Mouse (Mus musculus) intestine, embryonic 14.5 days (tissue): ENCODE measurements around the gene Oprm1. TPM values are rescaled to one million over a fixed set of nuclear protein-coding genes. Genes with fewer than 3 reads are reported as not detected.

Source experiments
- ATAC-seq: fragments of 200-750 bp; cut with Nextera tagmentation; replicated peaks from 2 replicates; pipeline ENCODE4 v1.8.0; 2017; ENCODE audit warnings: low read depth, moderate number of reproducible peaks, moderate TSS enrichment, moderate library complexity; ENCODE audit not compliant: low FRiP score, low TSS enrichment
- DNase-seq: peaks from one replicate; pipeline ENCODE4 v3.0.0-alpha.2; 2018; ENCODE audit warnings: low spot score
- H3K27ac ChIP-seq: fragments of 300-500 bp; sonication (generic); 2 replicates; pipeline ENCODE4 v1.5.1; 2014; ENCODE audit warnings: low read depth, mild to moderate bottlenecking, control low read depth
- H3K27me3 ChIP-seq: fragments of 300-500 bp; sonication (generic); replicated peaks from 2 replicates; pipeline ENCODE4 v1.6.1; 2014; ENCODE audit warnings: low read length, control low read depth; ENCODE audit not compliant: control insufficient read depth, insufficient read depth
- H3K36me3 ChIP-seq: fragments of 300-500 bp; sonication (generic); 2 replicates; pipeline ENCODE4 v1.6.1; 2014; ENCODE audit warnings: low read length, control low read depth; ENCODE audit not compliant: control insufficient read depth, insufficient read depth
- H3K4me1 ChIP-seq: fragments of 300-500 bp; sonication (generic); replicated peaks from 2 replicates; pipeline ENCODE4 v1.6.1; 2014; ENCODE audit warnings: low read length, control low read depth, mixed read lengths; ENCODE audit not compliant: control insufficient read depth, insufficient read depth
- H3K4me2 ChIP-seq: fragments of 300-500 bp; sonication (generic); 2 replicates; pipeline ENCODE4 v1.6.1; 2014; ENCODE audit warnings: low read length
- H3K4me3 ChIP-seq: fragments of 300-500 bp; sonication (generic); 2 replicates; pipeline ENCODE4 v1.5.1; 2014; ENCODE audit warnings: low read depth, low read length, control low read depth, mixed read lengths
- H3K9ac ChIP-seq: fragments of 300-500 bp; sonication (generic); 2 replicates; pipeline ENCODE4 v1.6.1; 2014; ENCODE audit warnings: mild to moderate bottlenecking, low read length
- H3K9me3 ChIP-seq: fragments of 300-500 bp; sonication (generic); 2 replicates; pipeline ENCODE4 v1.6.1; 2016; ENCODE audit warnings: low read length, control low read depth; ENCODE audit not compliant: control insufficient read depth
- WGBS: fragments of 180-500 bp; shearing (Covaris S2); extraction: QIAGEN DNeasy Blood & Tissue Kit; methylation state at CpG from one replicate; pipeline ENCODE4 v1.1.7; 2014; 5-methylcytosine and 5-hydroxymethylcytosine counted together
- polyA plus RNA-seq: library from polyadenylated mRNA; unstranded; fragments of >200 nt; fragmentation: Nextera tagmentation; extraction: Ambion mirVana; gene quantifications from 2 replicates; pipeline ENCODE4 v1.2.1, GENCODE M21; 2014

The Oprm1 gene
- polyA plus RNA-seq, 1 experiment from 2014 or later = 0.51 TPM

DNA sequence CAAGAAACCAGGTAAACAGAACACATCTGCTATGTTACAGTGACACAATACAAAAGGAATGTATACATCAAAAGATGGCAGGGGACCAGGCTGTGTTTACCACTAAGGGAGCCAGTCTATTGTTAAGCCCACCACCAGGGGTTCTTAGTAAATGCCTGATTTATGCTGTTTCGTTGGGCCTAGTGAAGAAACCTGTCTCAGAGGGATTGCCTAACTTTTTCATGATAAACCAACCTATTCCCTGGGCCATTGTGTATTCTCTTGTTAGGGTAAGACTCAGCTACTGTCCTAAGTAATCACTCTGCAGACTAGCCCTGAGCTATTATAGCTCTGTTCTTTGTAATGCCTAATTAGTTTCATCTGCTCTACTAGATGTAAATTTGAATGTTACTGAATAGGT is 62.3 kb downstream of the Oprm1 start:
- Histone ChIP-seq H3K4me2 (no peak overlapping the region), H3K9ac (no peak overlapping the region), H3K4me3 (no peak overlapping the region), H3K27ac (no peak overlapping the region), H3K4me1 (no peaks in the 10 kb centered on the region), H3K36me3 (no peaks in the 10 kb centered on the region), H3K9me3 (no peaks in the 10 kb centered on the region), H3K27me3 (no peaks in the 10 kb centered on the region)
- ATAC-seq (no peak), DNase-seq (no peak)
- 54% methylated on average over 1 of the region's 1 CpGs for WGBS

DNA sequence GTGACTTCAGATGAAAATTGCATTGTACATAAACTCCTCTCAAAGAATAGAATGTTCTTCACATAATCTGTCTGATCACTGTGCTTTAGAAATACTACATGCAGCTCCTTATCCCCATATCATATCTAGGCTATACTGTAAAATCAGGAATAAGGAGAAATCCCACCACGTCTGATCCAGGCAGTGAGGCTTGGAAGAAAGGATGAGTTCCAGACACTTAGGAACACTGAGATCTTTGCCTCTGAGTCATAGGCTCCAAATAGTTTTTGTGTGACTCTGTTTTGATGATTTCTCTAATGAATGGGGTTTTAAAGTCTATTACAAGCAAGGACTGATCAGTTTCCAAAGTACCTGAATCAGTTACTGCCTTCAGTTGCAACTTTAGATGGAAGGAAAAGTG is 83.9 kb downstream of the Oprm1 start:
- DNase-seq (no peak), ATAC-seq (no peak)
- Histone ChIP-seq H3K36me3 (no peaks in the 10 kb centered on the region), H3K9ac (no peak overlapping the region), H3K4me2 (no peak overlapping the region), H3K4me3 (no peak overlapping the region), H3K27me3 (no peaks in the 10 kb centered on the region), H3K27ac (no peak overlapping the region), H3K4me1 (no peaks in the 10 kb centered on the region), H3K9me3 (no peaks in the 10 kb centered on the region)
- 57% methylated on average over 1 of the region's 1 CpGs for WGBS

GRCm38 (mm10) chr10:6846283-6846682 is 88.0 kb downstream of the Oprm1 start:
- Histone ChIP-seq H3K9me3 (no peaks in the 10 kb centered on the region), H3K36me3 (no peaks in the 10 kb centered on the region), H3K27ac (no peak overlapping the region), H3K4me3 (no peak overlapping the region), H3K9ac (no peak overlapping the region), H3K4me1 (no peaks in the 10 kb centered on the region), H3K4me2 (no peak overlapping the region), H3K27me3 (no peaks in the 10 kb centered on the region)
- ATAC-seq = no peak
- WGBS = 85% methylated on average over 1 of the region's 1 CpGs
- DNase-seq = no peak

- Histone ChIP-seq H3K4me1 (no peaks in the 10 kb centered on the region), H3K9ac (no peak overlapping the region), H3K4me2 (no peak overlapping the region), H3K36me3 (no peaks in the 10 kb centered on the region), H3K9me3 (no peaks in the 10 kb centered on the region), H3K27ac (no peak overlapping the region), H3K27me3 (no peaks in the 10 kb centered on the region), H3K4me3 (no peak overlapping the region)
- DNase-seq (no peak), ATAC-seq (0 out of 2 replicates have a peak, but pooled peaks have one; percentile 32)
- WGBS = 48% methylated on average over 7 of the region's 7 CpGs
These were observed 90.0 kb downstream of the Oprm1 start for GRCm38 (mm10) chr10:6848162-6848754.

- H3K9me3 ChIP-seq = no peaks in the 10 kb centered on the region
- H3K27ac ChIP-seq = no peak overlapping the region
- no peaks in the 10 kb centered on the region for H3K27me3 ChIP-seq
- no peaks in the 10 kb centered on the region for H3K36me3 ChIP-seq
- no peak overlapping the region for H3K9ac ChIP-seq
- DNase-seq (no peak), ATAC-seq (no peak)
- no peak overlapping the region for H3K4me3 ChIP-seq
- no peak overlapping the region for H3K4me2 ChIP-seq
- no peaks in the 10 kb centered on the region for H3K4me1 ChIP-seq
- WGBS = 64% methylated on average over 2 of the region's 2 CpGs
These were observed 90.5 kb downstream of the Oprm1 start for GRCm38 (mm10) chr10:6848834-6849233.

DNA sequence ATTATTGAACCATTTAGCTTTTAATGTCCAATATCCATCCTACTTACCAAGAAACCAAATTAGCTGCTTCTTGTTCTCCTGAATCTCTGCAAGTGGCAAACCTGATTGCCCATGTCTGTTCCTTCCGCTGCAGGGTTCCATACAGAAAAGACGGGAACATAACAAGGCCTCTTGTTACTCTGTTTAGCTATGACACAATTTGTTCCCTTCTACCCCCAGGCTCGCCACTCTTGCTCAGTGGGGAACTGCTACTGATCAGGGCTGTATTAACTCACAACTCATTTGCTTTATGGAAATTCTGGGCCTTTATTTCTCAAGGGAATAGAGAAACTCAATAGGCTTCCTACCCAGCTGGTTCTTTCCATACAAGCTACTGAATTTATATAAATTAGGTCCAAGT is 97.5 kb downstream of the Oprm1 start:
- H3K9ac ChIP-seq = no peak overlapping the region

DNA sequence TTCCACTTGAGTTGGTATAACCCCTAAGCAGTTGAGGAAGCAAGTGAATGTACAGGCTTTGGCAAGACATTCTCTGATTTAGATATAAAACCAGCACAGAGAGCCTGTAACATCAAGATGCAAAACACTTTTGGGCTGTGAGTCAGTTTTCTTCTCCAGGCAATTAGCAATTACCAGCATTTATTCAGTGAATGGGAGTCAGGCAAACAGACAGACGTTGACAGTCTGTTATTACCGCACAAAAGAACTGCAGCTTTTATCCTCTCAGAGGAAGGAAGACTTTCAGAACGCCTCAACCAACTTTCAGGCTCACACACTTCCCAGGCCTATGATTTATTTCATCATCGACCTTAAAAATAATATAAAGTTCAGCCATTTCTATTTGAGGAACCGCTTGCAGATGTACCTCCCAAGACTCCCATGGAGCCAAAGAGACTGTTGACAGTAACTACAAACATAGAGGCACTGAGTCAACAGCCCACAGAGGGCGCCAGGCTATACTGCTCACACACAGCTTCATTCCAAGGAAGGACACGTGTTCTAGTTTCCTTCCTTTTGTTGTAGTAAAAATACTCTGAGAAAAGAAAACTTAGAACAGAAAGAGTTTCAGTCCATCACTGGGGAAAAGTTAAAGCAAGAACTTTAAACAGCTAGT is 113.2 kb downstream of the Oprm1 start:
- Histone ChIP-seq H3K9ac (no peak overlapping the region), H3K4me1 (no peaks in the 10 kb centered on the region), H3K27ac (no peak overlapping the region), H3K4me2 (no peak overlapping the region), H3K27me3 (no peaks in the 10 kb centered on the region), H3K4me3 (no peak overlapping the region), H3K36me3 (no peaks in the 10 kb centered on the region), H3K9me3 (0 out of 2 replicates have a peak, but pooled peaks cover 5% of the 10 kb centered on the region)
- ATAC-seq = no peak
- DNase-seq = no peak
- WGBS = 78% methylated on average over 7 of the region's 7 CpGs

More for the DNA sequence above, 97.5 kb downstream of the Oprm1 start:
- H3K36me3 ChIP-seq = no peaks in the 10 kb centered on the region
- no peaks in the 10 kb centered on the region for H3K27me3 ChIP-seq
- no peaks in the 10 kb centered on the region for H3K9me3 ChIP-seq
- no peak for DNase-seq
- 90% methylated on average over 3 of the region's 3 CpGs for WGBS
- no peak overlapping the region for H3K4me2 ChIP-seq
- no peak for ATAC-seq
- H3K4me3 ChIP-seq = no peak overlapping the region
- H3K4me1 ChIP-seq = no peaks in the 10 kb centered on the region
- no peak overlapping the region for H3K27ac ChIP-seq

GRCm38 (mm10) chr10:6873917-6874316 is 115.6 kb downstream of the Oprm1 start:
- no peak for DNase-seq
- H3K4me1 ChIP-seq = no peaks in the 10 kb centered on the region
- H3K27me3 ChIP-seq = no peaks in the 10 kb centered on the region
- 74% methylated on average over 1 of the region's 1 CpGs for WGBS
- 0 out of 2 replicates have a peak, but pooled peaks cover 5% of the 10 kb centered on the region for H3K9me3 ChIP-seq
- H3K27ac ChIP-seq = no peak overlapping the region
- H3K4me3 ChIP-seq = no peak overlapping the region
- no peak for ATAC-seq
- H3K9ac ChIP-seq = no peak overlapping the region
- no peaks in the 10 kb centered on the region for H3K36me3 ChIP-seq
- H3K4me2 ChIP-seq = no peak overlapping the region
